Mouse (Mus musculus): ENCODE measurements at regions not wholly inside any gene's neighbourhood (a gene's known extent, or its start where the extent isn't known, plus 50 kb on each side); places are given as distances from the start of the nearest gene placed in this dataset.

DNA sequence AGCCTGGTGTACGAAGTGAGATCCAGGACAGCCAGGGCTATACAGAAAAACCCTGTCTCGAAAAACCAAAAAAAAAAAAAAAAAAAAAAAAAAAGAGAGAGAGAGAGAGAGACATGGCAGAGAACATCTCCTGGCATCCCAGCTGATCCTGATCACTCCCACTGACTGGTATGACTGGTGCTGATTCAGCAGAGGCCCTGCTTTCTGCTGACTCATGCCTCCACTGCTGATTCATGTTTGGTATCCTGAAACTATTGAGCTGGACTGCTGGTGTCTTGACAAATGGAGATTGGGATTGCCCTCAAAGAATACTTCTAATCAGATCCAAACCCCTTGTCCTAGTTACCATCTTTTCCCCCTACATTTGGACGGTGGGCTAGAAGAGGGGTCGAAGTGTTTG is 101.9 kb downstream of the Nhlrc3 start:
- TF ChIP-seq CTCF (IDR thresholded peaks at IDR 0.05): no peak
- no peak for TF ChIP-seq POLR2A (IDR thresholded peaks at IDR 0.05; ENCODE audit: insufficient read depth, low read depth, low read length)
